Mouse (Mus musculus): Measurements from ENCODE around the gene Slc6a8.

DNA sequence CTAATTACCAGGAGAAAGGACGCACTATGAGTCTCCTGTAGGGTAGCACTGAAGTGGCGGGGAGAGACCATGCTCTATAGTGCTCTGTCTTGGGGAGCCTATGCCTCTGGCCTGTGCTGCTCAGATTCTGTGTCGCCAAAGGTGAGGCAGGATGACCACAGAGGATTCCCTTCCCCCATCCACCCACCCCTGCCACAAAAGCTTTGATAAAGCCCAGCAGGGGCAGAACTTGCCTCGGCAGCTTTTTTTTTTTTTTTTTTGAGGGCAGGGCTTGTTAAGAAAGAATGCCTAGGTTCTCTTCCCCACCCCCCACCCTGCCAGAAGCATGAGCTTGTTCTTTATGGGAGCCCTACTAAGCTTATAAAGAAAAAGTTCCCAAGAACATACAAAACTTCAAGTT lies 27.8 kb upstream of the Slc6a8 start:
- TF ChIP-seq TAL1 (conservative IDR thresholded peaks at IDR 0.05; ENCODE audit: low read depth, low read length), result no peak
- no peak for TF ChIP-seq GATA1 (IDR thresholded peaks at IDR 0.05; ENCODE audit: borderline replicate concordance, low read length)
- TF ChIP-seq CTCF (IDR thresholded peaks at IDR 0.05; ENCODE audit: low read depth, low read length), result no peak
